Mouse (Mus musculus) neural tube, embryonic 14.5 days (tissue): ENCODE results near the gene Atxn7l2. TPM values are rescaled to one million over a fixed set of nuclear protein-coding genes. Genes with fewer than 3 reads are reported as not detected.
A peak's percentile ranks its signal among the peaks of the same experiment; 100 is the strongest.

ENCODE experiments used
- ATAC-seq: fragments of 200-750 bp; cut with Nextera tagmentation; 2 replicates; pipeline ENCODE4 v1.8.0; 2017; ENCODE audit warnings: low read depth, mild to moderate bottlenecking, moderate TSS enrichment, moderate library complexity
- H3K27ac ChIP-seq: fragments of 300-500 bp; sonication (generic); 2 replicates; pipeline ENCODE4 v1.5.1; 2014; ENCODE audit warnings: low read depth, mild to moderate bottlenecking, control low read depth, low read length, moderate library complexity, mixed read lengths
- H3K27me3 ChIP-seq: fragments of 300-500 bp; sonication (generic); 2 replicates; pipeline ENCODE4 v1.6.1; 2014; ENCODE audit warnings: low read length; ENCODE audit not compliant: control insufficient read depth, insufficient read depth
- H3K36me3 ChIP-seq: fragments of 300-500 bp; sonication (generic); 2 replicates; pipeline ENCODE4 v1.6.1; 2014; ENCODE audit warnings: low read length, mixed read lengths; ENCODE audit not compliant: control insufficient read depth, insufficient read depth
- H3K4me1 ChIP-seq: fragments of 300-500 bp; sonication (generic); 2 replicates; pipeline ENCODE4 v1.6.1; 2014; ENCODE audit warnings: low read length; ENCODE audit not compliant: control insufficient read depth, insufficient read depth
- H3K4me2 ChIP-seq: fragments of 300-500 bp; sonication (generic); 2 replicates; pipeline ENCODE4 v1.6.1; 2014; ENCODE audit warnings: mild to moderate bottlenecking, low read depth, low read length, control low read depth
- H3K4me3 ChIP-seq: fragments of 300-500 bp; sonication (generic); 2 replicates; pipeline ENCODE4 v1.5.1; 2014; ENCODE audit warnings: low read depth, low read length, control low read depth, mixed read lengths
- H3K9ac ChIP-seq: fragments of 300-500 bp; sonication (generic); replicated peaks from 2 replicates; pipeline ENCODE4 v1.6.1; 2014; ENCODE audit warnings: low read depth, mild to moderate bottlenecking, control low read depth, low read length, mixed read lengths
- H3K9me3 ChIP-seq: fragments of 300-500 bp; sonication (generic); 2 replicates; pipeline ENCODE4 v1.6.1; 2016; ENCODE audit warnings: low read length; ENCODE audit not compliant: control insufficient read depth
- WGBS: fragments of 180-500 bp; shearing (Covaris S2); extraction: QIAGEN DNeasy Blood & Tissue Kit; methylation state at CpG from one replicate; pipeline ENCODE4 v1.1.7; 2014; 5-methylcytosine and 5-hydroxymethylcytosine counted together
- polyA plus RNA-seq: library from polyadenylated mRNA; unstranded; fragments of >200 nt; fragmentation: Nextera tagmentation; extraction: Ambion mirVana; gene quantifications from 2 replicates; pipeline ENCODE4 v1.2.1, GENCODE M21; 2014

Gene Atxn7l2
- polyA plus RNA-seq, 1 experiment from 2014 or later, result 24.0 TPM

GRCm38 (mm10) chr3:108209536-108209935 is 1.2 kb downstream of the Atxn7l2 start:
- H3K4me2 ChIP-seq, result peak overlapping the region; percentile 96
- no peaks in the 10 kb centered on the region for H3K9me3 ChIP-seq
- peaks cover 33% of the 10 kb centered on the region; the same call in 1 of the 2 replicates for H3K36me3 ChIP-seq
- no peaks in the 10 kb centered on the region; the same call in 1 of the 2 replicates for H3K27me3 ChIP-seq
- peak overlapping the region; percentile 64 for H3K4me3 ChIP-seq
- H3K9ac ChIP-seq, result peak overlapping the region; percentile 87
- peaks cover 11% of the 10 kb centered on the region for H3K4me1 ChIP-seq
- WGBS, result 8% methylated on average over 8 of the region's 8 CpGs
- peak overlapping the region; percentile 97 for H3K27ac ChIP-seq
- ATAC-seq, result no peak

GRCm38 (mm10) chr3:108209001-108209400 is 1.7 kb downstream of the Atxn7l2 start:
- no peak overlapping the region for H3K27ac ChIP-seq
- peak overlapping the region; percentile 96 for H3K4me2 ChIP-seq
- peaks cover 11% of the 10 kb centered on the region for H3K4me1 ChIP-seq
- peak overlapping the region; percentile 64 for H3K4me3 ChIP-seq
- H3K36me3 ChIP-seq, result peaks cover 34% of the 10 kb centered on the region; the same call in 1 of the 2 replicates
- ATAC-seq, result no peak
- 56% methylated on average over 3 of the region's 3 CpGs for WGBS
- H3K9me3 ChIP-seq, result no peaks in the 10 kb centered on the region
- H3K9ac ChIP-seq, result peak overlapping the region; percentile 87
- no peaks in the 10 kb centered on the region; the same call in 1 of the 2 replicates for H3K27me3 ChIP-seq

GRCm38 (mm10) chr3:108206731-108207375 is 3.9 kb downstream of the Atxn7l2 start:
- peaks cover 12% of the 10 kb centered on the region for H3K4me1 ChIP-seq
- H3K27ac ChIP-seq, result peak overlapping the region; percentile 22; the same call in 1 of the 2 replicates
- no peak overlapping the region for H3K9ac ChIP-seq
- ATAC-seq, result no peak
- H3K27me3 ChIP-seq, result no peaks in the 10 kb centered on the region; the same call in 1 of the 2 replicates
- peaks cover 52% of the 10 kb centered on the region for H3K36me3 ChIP-seq
- H3K4me3 ChIP-seq, result no peak overlapping the region
- H3K9me3 ChIP-seq, result no peaks in the 10 kb centered on the region
- 86% methylated on average over 15 of the region's 15 CpGs for WGBS
- H3K4me2 ChIP-seq, result no peak overlapping the region

GRCm38 (mm10) chr3:108205601-108206000 is 5.1 kb downstream of the Atxn7l2 start:
- Histone ChIP-seq H3K36me3 (peaks cover 53% of the 10 kb centered on the region), H3K9me3 (no peaks in the 10 kb centered on the region), H3K4me1 (peaks cover 21% of the 10 kb centered on the region), H3K4me2 (no peak overlapping the region), H3K27me3 (no peaks in the 10 kb centered on the region; the same call in 1 of the 2 replicates), H3K27ac (no peak overlapping the region), H3K9ac (no peak overlapping the region), H3K4me3 (no peak overlapping the region)
- no peak for ATAC-seq
- WGBS, result 91% methylated on average over 8 of the region's 8 CpGs

- H3K27ac ChIP-seq, result no peak overlapping the region
- no peaks in the 10 kb centered on the region for H3K27me3 ChIP-seq
- ATAC-seq, result no peak
- H3K4me2 ChIP-seq, result no peak overlapping the region
- WGBS, result 93% methylated on average over 11 of the region's 11 CpGs
- H3K36me3 ChIP-seq, result peaks cover 53% of the 10 kb centered on the region
- no peaks in the 10 kb centered on the region for H3K9me3 ChIP-seq
- peaks cover 20% of the 10 kb centered on the region for H3K4me1 ChIP-seq
- no peak overlapping the region for H3K9ac ChIP-seq
- no peak overlapping the region for H3K4me3 ChIP-seq
These were observed 6.3 kb downstream of the Atxn7l2 start for GRCm38 (mm10) chr3:108204470-108204869.

- no peak overlapping the region for H3K27ac ChIP-seq
- no peak for ATAC-seq
- peaks cover 53% of the 10 kb centered on the region for H3K36me3 ChIP-seq
- H3K27me3 ChIP-seq, result no peaks in the 10 kb centered on the region
- H3K4me2 ChIP-seq, result no peak overlapping the region
- no peak overlapping the region for H3K9ac ChIP-seq
- H3K9me3 ChIP-seq, result no peaks in the 10 kb centered on the region
- no peak overlapping the region for H3K4me3 ChIP-seq
- H3K4me1 ChIP-seq, result peaks cover 13% of the 10 kb centered on the region
- WGBS, result 79% methylated on average over 11 of the region's 11 CpGs
These were observed 7.0 kb downstream of the Atxn7l2 start for GRCm38 (mm10) chr3:108203621-108204325.

- H3K36me3 ChIP-seq, result peaks cover 51% of the 10 kb centered on the region
- peaks cover 10% of the 10 kb centered on the region for H3K4me1 ChIP-seq
- no peak overlapping the region for H3K4me2 ChIP-seq
- no peaks in the 10 kb centered on the region for H3K9me3 ChIP-seq
- no peak overlapping the region for H3K27ac ChIP-seq
- no peak overlapping the region for H3K4me3 ChIP-seq
- ATAC-seq, result no peak
- 96% methylated on average over 13 of the region's 13 CpGs for WGBS
- no peaks in the 10 kb centered on the region for H3K27me3 ChIP-seq
- no peak overlapping the region for H3K9ac ChIP-seq
These were observed 7.5 kb downstream of the Atxn7l2 start for GRCm38 (mm10) chr3:108203212-108203611.

GRCm38 (mm10) chr3:108202506-108202905 is 8.2 kb downstream of the Atxn7l2 start:
- no peaks in the 10 kb centered on the region for H3K27me3 ChIP-seq
- H3K4me1 ChIP-seq, result peaks cover 11% of the 10 kb centered on the region
- H3K4me2 ChIP-seq, result no peak overlapping the region
- H3K36me3 ChIP-seq, result peaks cover 48% of the 10 kb centered on the region
- H3K4me3 ChIP-seq, result no peak overlapping the region
- no peak overlapping the region for H3K9ac ChIP-seq
- no peak for ATAC-seq
- H3K9me3 ChIP-seq, result no peaks in the 10 kb centered on the region
- no peak overlapping the region for H3K27ac ChIP-seq
